Mouse (Mus musculus) small intestine, adult 10 weeks (tissue): ENCODE measurements around the gene L3mbtl1. TPM values are rescaled to one million over a fixed set of nuclear protein-coding genes. Genes with fewer than 3 reads are reported as not detected.

ENCODE experiments used
- polyA plus RNA-seq: library from polyadenylated mRNA; stranded (reverse); fragments of 350-450 nt; fragmentation: Illumina TruSeq; extraction: RNeasy Lipid Tissue Mini Kit (QIAGEN cat#74804); gene quantifications from one replicate; pipeline ENCODE4 v1.2.3, GENCODE M21; 2014; ENCODE audit warnings: low replicate concordance

L3mbtl1 gene
- not detected for polyA plus RNA-seq

DNA sequence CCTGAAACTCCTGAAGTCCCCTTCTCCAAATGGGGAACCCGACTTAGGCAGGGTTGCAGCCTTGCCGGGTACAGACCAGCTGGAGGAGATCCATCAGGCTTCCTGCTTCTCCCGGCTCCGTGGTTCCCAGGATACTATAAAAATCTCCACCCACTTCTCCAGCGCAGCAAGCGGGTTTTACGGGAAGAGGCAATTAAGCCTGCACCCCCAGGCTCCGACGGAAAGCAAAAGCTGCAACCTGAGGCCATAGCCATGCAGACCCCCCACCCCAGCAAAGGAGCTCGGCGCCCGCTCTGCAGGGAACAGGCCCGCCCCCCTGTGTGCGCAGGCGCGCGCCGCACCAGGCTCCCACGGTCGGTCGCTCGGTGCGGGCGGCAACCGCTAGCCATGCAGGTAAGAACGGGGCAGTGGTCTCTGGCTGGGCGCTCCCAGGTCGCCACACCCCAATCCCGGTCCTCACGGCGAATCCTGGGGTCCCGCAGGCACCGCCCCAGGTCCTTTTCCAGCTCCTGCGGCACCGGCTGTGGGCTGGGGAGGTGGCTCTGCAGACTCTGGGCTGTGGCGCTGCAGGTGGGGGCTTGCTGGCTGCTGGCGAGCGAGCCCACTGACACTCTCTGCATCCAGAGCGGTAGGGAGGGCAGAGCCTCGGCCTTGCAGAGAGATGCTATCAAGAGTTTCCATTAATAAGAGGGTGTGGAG lies at the start of gene L3mbtl1:
L3mbtl1 (plus strand) TSS at position 325 of the 699 bp plus-strand sequence.

GRCm38 (mm10) chr2:162931123-162931673 lies 12.1 kb upstream of the L3mbtl1 start, which contains the start of gene Srsf6:
TSS of gene Srsf6 (plus strand) at chr2:162931528.

GRCm38 (mm10) chr2:162987218-162987617 lies 43.9 kb downstream of the L3mbtl1 start, which contains the start of gene Sgk2:
TSS of gene Sgk2 (plus strand) at chr2:162987330.

GRCm38 (mm10) chr2:163016916-163017743 lies 73.9 kb downstream of the L3mbtl1 start, which contains the start of gene Ift52:
TSS of gene Ift52 (plus strand) at chr2:163017354.

Other genes starting within 250 kb of the L3mbtl1 start
- 260 TPM for gene Srsf6, start 11.9 kb upstream of the L3mbtl1 start, polyA plus RNA-seq
- 5.6 TPM for gene Sgk2, start 43.9 kb downstream of the L3mbtl1 start, polyA plus RNA-seq
- gene Ift52, start 73.9 kb downstream of the L3mbtl1 start, polyA plus RNA-seq = 74.8 TPM
- not detected for gene Mybl2, start 111.2 kb downstream of the L3mbtl1 start, polyA plus RNA-seq
- gene Gtsf1l, start 144.4 kb downstream of the L3mbtl1 start, polyA plus RNA-seq = not detected